Mouse (Mus musculus) MEL (cell line): ENCODE results near the gene Rpl4. TPM values are rescaled to one million over a fixed set of nuclear protein-coding genes. Genes with fewer than 3 reads are reported as not detected.
"Not testable (repeated sequence)": the region's sequence is repeated elsewhere in the genome, so short reads cannot be mapped to it uniquely, and the experiment has no call there.

Experiments used
- DNase-seq: peaks from one replicate; pipeline ENCODE4 v3.0.0; 2011; ENCODE audit warnings: low read depth, low spot score
- H3K27ac ChIP-seq: 2 replicates; pipeline ENCODE4 v1.5.1; 2012; ENCODE audit warnings: low read depth, mild to moderate bottlenecking, control low read depth, low read length, moderate library complexity; ENCODE audit not compliant: control insufficient read depth
- H3K27me3 ChIP-seq, 2 experiments: fragments of 150-350 bp in 1 of 2; sonication (generic) in 1 of 2; 2 replicates each; pipeline ENCODE4 v1.6.1; 2012; ENCODE audit warnings: low read length in 2 of 2, mild to moderate bottlenecking in 2 of 2, improper control_type of control experiment in 1 of 2, moderate library complexity in 1 of 2; ENCODE audit not compliant: insufficient read depth in 2 of 2, control insufficient read depth in 1 of 2
- H3K36me3 ChIP-seq, 2 experiments: 2 replicates each; pipeline ENCODE4 v1.6.1; 2012 to 2014; ENCODE audit warnings: low read length in 2 of 2, improper control_type of control experiment in 1 of 2, inconsistent platforms in 1 of 2, mild to moderate bottlenecking in 1 of 2; ENCODE audit not compliant: insufficient read depth in 2 of 2, control insufficient read depth in 1 of 2
- H3K4me1 ChIP-seq, 2 experiments: fragments of 150-350 bp in 1 of 2; sonication (generic) in 1 of 2; 2 replicates each; pipeline ENCODE4 v1.6.1; 2012; ENCODE audit warnings: low read length in 2 of 2, improper control_type of control experiment in 1 of 2, mild to moderate bottlenecking in 1 of 2; ENCODE audit not compliant: insufficient read depth in 2 of 2, control insufficient read depth in 1 of 2
- H3K4me3 ChIP-seq, 2 experiments: fragments of 150-350 bp in 1 of 2; sonication (generic) in 1 of 2; 2 replicates each; pipeline ENCODE4 v1.5.1; 2012; ENCODE audit warnings: low read depth in 2 of 2, low read length in 2 of 2, mild to moderate bottlenecking in 2 of 2, moderate library complexity in 2 of 2, control low read depth in 1 of 2, improper control_type of control experiment in 1 of 2; ENCODE audit not compliant: control insufficient read depth in 1 of 2, insufficient read depth in 1 of 2
- H3K79me2 ChIP-seq: 2 replicates; pipeline ENCODE4 v1.6.1; 2012; ENCODE audit warnings: mild to moderate bottlenecking, low read length, moderate library complexity; ENCODE audit not compliant: control insufficient read depth, poor library complexity, insufficient read depth
- H3K9ac ChIP-seq: 2 replicates; pipeline ENCODE4 v1.6.1; 2012; ENCODE audit warnings: low read depth, mild to moderate bottlenecking, control low read depth, low read length, moderate library complexity; ENCODE audit not compliant: control insufficient read depth, poor library complexity, severe bottlenecking
- H3K9me3 ChIP-seq: fragments of 150-350 bp; sonication (generic); replicated peaks from 2 replicates; pipeline ENCODE4 v1.6.1; 2012; ENCODE audit warnings: mild to moderate bottlenecking, low read length, improper control_type of control experiment, moderate library complexity; ENCODE audit not compliant: insufficient read depth
- CHD1 ChIP-seq: IDR thresholded peaks from 2 replicates; pipeline ENCODE4 v1.6.1; 2012; ENCODE audit warnings: low read depth, mild to moderate bottlenecking, inconsistent platforms, low read length, improper control_type of control experiment
- EP300 ChIP-seq, 2 experiments: IDR thresholded peaks; 2 replicates each; pipeline ENCODE4 v1.6.1; 2011; ENCODE audit warnings: improper control_type of control experiment in 2 of 2, low read length in 2 of 2, low read depth in 1 of 2, mild to moderate bottlenecking in 1 of 2
- ETS1 ChIP-seq: IDR thresholded peaks from 2 replicates; pipeline ENCODE4 v1.6.1; 2012; ENCODE audit warnings: low read depth, mild to moderate bottlenecking, inconsistent platforms, low read length, improper control_type of control experiment, moderate library complexity
- GATA1 ChIP-seq: IDR thresholded peaks from 2 replicates; pipeline ENCODE4 v1.6.1; 2011; ENCODE audit warnings: low read depth, low read length, improper control_type of control experiment
- KAT2A ChIP-seq: conservative IDR thresholded peaks from 2 replicates; pipeline ENCODE4 v1.6.1; 2012; ENCODE audit warnings: low read depth, low read length, improper control_type of control experiment, inconsistent platforms
- MAFK ChIP-seq: IDR thresholded peaks from 2 replicates; pipeline ENCODE4 v1.6.1; 2011; ENCODE audit warnings: low read depth, mild to moderate bottlenecking, low read length, improper control_type of control experiment, borderline replicate concordance
- MAX ChIP-seq: IDR thresholded peaks from 2 replicates; pipeline ENCODE4 v1.6.1; 2011; ENCODE audit warnings: low read length, improper control_type of control experiment
- MXI1 ChIP-seq: IDR thresholded peaks from 2 replicates; pipeline ENCODE4 v1.6.1; 2011; ENCODE audit warnings: mild to moderate bottlenecking, low read depth, low read length, improper control_type of control experiment
- MYB ChIP-seq: IDR thresholded peaks from 2 replicates; pipeline ENCODE4 v1.6.1; 2011; ENCODE audit warnings: mild to moderate bottlenecking, low read depth, low read length, improper control_type of control experiment
- MYC ChIP-seq: IDR thresholded peaks from 2 replicates; pipeline ENCODE4 v1.6.1; 2011; ENCODE audit warnings: low read depth, mild to moderate bottlenecking, low read length, improper control_type of control experiment, moderate library complexity
- NRF1 ChIP-seq: IDR thresholded peaks from 2 replicates; pipeline ENCODE4 v1.6.1; 2014; ENCODE audit warnings: low read depth, mild to moderate bottlenecking, inconsistent platforms, low read length, improper control_type of control experiment, moderate library complexity; ENCODE audit not compliant: poor library complexity, insufficient read depth, severe bottlenecking
- RAD21 ChIP-seq: IDR thresholded peaks from 2 replicates; pipeline ENCODE4 v1.6.1; 2011; ENCODE audit warnings: mild to moderate bottlenecking, low read depth, low read length, improper control_type of control experiment
- RCOR1 ChIP-seq: IDR thresholded peaks from 2 replicates; pipeline ENCODE4 v1.6.1; 2012; ENCODE audit warnings: low read depth, mild to moderate bottlenecking, inconsistent platforms, low read length, improper control_type of control experiment
- TAL1 ChIP-seq: IDR thresholded peaks from 2 replicates; pipeline ENCODE4 v1.6.1; 2012; ENCODE audit warnings: mild to moderate bottlenecking, inconsistent platforms, low read length, moderate library complexity, mixed read lengths
- TCF12 ChIP-seq: IDR thresholded peaks from 2 replicates; pipeline ENCODE4 v1.6.1; 2014; ENCODE audit warnings: low read depth, mild to moderate bottlenecking, inconsistent platforms, low read length, improper control_type of control experiment, moderate library complexity
- USF2 ChIP-seq, 2 experiments: IDR thresholded peaks; 2 replicates each; pipeline ENCODE4 v1.6.1; 2011 to 2012; ENCODE audit warnings: improper control_type of control experiment in 2 of 2, low read length in 2 of 2, borderline replicate concordance in 1 of 2, inconsistent platforms in 1 of 2, low read depth in 1 of 2, mild to moderate bottlenecking in 1 of 2; ENCODE audit not compliant: insufficient read depth in 1 of 2
- ZMIZ1 ChIP-seq: IDR thresholded peaks from 2 replicates; pipeline ENCODE4 v1.6.1; 2012; ENCODE audit warnings: low read depth, mild to moderate bottlenecking, inconsistent platforms, low read length, improper control_type of control experiment, moderate library complexity
- ZNF384 ChIP-seq: IDR thresholded peaks from 2 replicates; pipeline ENCODE4 v1.6.1; 2012; ENCODE audit warnings: low read depth, mild to moderate bottlenecking, inconsistent platforms, low read length, improper control_type of control experiment
- polyA plus RNA-seq, 2 experiments: library from polyadenylated mRNA; stranded (reverse) in 1 of 2; unstranded in 1 of 2; fragments of >175 nt in 1 of 2; fragments of >200 nt in 1 of 2; gene quantifications; 2 replicates each; pipeline versions ENCODE4 v1.2.1 to v1.2.4; 2012; ENCODE audit warnings: low replicate concordance in 2 of 2, low read depth in 1 of 2; ENCODE audit not compliant: insufficient read length in 2 of 2, insufficient read depth in 1 of 2, missing spikeins in 1 of 2
- total RNA-seq: library from RNA; depleted of rRNA; stranded (reverse); fragments of 300-350 nt; gene quantifications from 2 replicates; pipeline ENCODE4 v1.2.3, GENCODE M21; 2012

Rpl4 gene
- total and polyA plus RNA-seq, 3 experiments, result 124 to 3,157 (median 1,761) TPM

DNA sequence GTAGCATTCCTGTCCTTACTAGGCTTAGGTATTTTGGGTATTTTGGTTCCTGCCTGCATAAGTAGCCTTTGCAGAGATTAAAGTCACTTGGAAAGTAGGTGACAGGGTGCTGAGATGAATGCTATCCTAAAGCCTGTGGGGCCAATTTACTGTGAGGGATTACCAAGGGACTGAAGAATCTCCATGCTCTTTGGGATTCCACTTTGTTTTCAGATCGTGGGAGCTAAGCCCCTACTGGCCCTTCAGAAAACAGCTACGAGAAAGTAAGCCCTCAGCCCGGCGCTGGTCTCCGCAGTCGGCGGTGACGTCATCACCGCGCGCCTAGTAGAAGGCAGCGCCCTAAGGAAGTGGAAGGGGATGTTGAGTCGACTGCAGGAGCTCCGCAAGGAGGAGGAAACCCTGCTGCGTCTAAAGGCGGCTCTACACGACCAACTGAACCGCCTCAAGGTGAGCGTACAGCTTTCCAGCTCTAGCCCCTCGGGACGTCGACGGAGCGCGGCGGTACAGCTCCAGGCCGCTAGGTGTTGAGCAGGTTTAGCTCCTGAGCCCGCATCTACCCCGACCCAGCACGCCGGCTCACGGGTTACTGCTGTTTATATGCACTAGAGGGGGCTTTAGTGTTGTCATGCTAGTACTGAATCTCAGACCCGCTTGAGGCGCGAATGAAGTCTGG is 5.9 kb downstream of the Rpl4 start, which contains the start of gene Snapc5 (continued):
- TF ChIP-seq TAL1 (no peak), GATA1 (no peak), NRF1 (no peak), USF2 (IDR thresholded peaks at IDR 0.05; ENCODE audit: borderline replicate concordance in 1 of 2, insufficient read depth in 1 of 2, low read depth in 1 of 2, low read length in 2 of 2) (no peak), RCOR1 (no peak), CHD1 (no peak), ETS1 (no peak), MAFK (no peak), ZMIZ1 (peak; percentile 68), KAT2A (no peak), RAD21 (no peak; the same call in none of the 2 replicates), MAX (no peak), MYB (no peak; the same call in 1 of the 2 replicates)

GRCm38 (mm10) chr9:64183295-64183694 is 10.1 kb downstream of the Rpl4 start:
- not testable (repeated sequence) for H3K36me3 ChIP-seq, H3K27ac ChIP-seq, H3K4me3 ChIP-seq
- TF ChIP-seq MXI1 (peak; percentile 38; the same call in 1 of the 2 replicates), MAX (peak; percentile 56), TCF12 (0 out of 2 replicates have a peak, but pooled peaks have one; percentile 19), EP300 (IDR thresholded peaks at IDR 0.05; ENCODE audit: low read depth in 1 of 2, low read length in 2 of 2) (peak; percentile 19 to 32; a peak in 3 of 4 replicates), TAL1 (peak; percentile 63), ZNF384 (peak; percentile 53), MYC (peak; percentile 81; the same call in 1 of the 2 replicates), ETS1 (peak; percentile 19; the same call in 1 of the 2 replicates)
- TF ChIP-seq, all 39 proteins: peak for 8; not testable (repeated sequence) for 31
- DNase-seq, result peak; percentile 70
- H3K4me1 ChIP-seq, H3K79me2 ChIP-seq, H3K9ac ChIP-seq, H3K27me3 ChIP-seq, H3K9me3 ChIP-seq: not testable (repeated sequence)
